Mouse (Mus musculus): Measurements from ENCODE around the gene N4bp2. TPM values are rescaled to one million over a fixed set of nuclear protein-coding genes. Genes with fewer than 3 reads are reported as not detected.

The N4bp2 gene
- polyA plus RNA-seq, 1 experiment from 2014 or later, result 14.2 TPM

DNA sequence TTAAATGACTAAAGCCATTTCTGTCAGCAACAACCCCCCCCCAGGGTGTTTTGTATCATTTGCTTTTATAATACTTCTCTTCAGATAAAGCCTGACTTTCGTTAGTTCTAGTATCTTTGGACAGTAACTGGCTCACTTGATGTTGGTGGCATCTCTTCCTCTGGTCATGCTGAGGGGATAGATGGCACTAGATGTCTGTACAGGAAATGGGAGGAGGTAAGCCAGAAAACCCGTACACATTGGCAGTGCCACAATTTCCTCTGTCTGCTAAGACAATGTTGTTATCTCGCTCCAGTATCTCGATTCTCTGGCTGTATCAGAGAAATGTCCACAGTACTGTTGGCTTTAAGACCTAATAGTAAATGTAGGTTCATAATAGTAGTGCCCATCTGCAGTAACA is 109.9 kb downstream of the N4bp2 start:
- H3K4me3 ChIP-seq (ENCODE audit: low read depth, low read length), result no peak overlapping the region
- no peak for ATAC-seq
- 84% methylated on average over 4 of the region's 4 CpGs for WGBS

DNA sequence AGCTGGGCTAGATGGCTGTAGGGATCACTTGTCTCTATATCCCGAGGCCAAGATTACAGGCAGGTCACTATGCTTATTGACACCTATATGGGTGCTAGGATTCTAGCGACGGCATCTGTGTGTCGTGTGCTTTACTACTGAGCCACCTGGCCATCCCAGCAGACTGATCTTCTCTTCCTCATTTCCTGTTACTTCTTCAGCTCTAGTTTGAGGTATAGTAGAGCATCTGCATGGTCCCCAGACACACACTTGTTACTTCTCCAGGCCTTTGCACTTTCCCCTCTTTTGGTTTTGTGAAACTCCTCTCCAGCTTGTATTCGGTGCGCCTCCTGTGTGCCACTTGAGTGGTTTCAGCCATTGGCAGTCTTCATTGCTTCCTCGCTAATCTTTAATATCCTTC is 111.9 kb downstream of the N4bp2 start:
- WGBS, result 95% methylated on average over 7 of the region's 7 CpGs
- no peaks in the 10 kb centered on the region for H3K4me1 ChIP-seq (ENCODE audit: control insufficient read depth, insufficient read depth, low read length)
- H3K27ac ChIP-seq (ENCODE audit: low read length), result no peak overlapping the region
- no peaks in the 10 kb centered on the region for H3K27me3 ChIP-seq (ENCODE audit: control insufficient read depth, insufficient read depth, low read depth, low read length)
- H3K9me3 ChIP-seq (replicated peaks; ENCODE audit: control insufficient read depth, low read length, poor library complexity, severe bottlenecking), result no peaks in the 10 kb centered on the region
- no peak overlapping the region for H3K4me3 ChIP-seq (ENCODE audit: low read depth, low read length)
- no peaks in the 10 kb centered on the region for H3K36me3 ChIP-seq (ENCODE audit: control insufficient read depth, insufficient read depth, low read length)
- no peak for ATAC-seq
- H3K9ac ChIP-seq (ENCODE audit: low read depth, low read length), result no peak overlapping the region
- no peak overlapping the region for H3K4me2 ChIP-seq (ENCODE audit: low read length)

More for the DNA sequence above, 109.9 kb downstream of the N4bp2 start:
- no peaks in the 10 kb centered on the region for H3K27me3 ChIP-seq (ENCODE audit: control insufficient read depth, insufficient read depth, low read depth, low read length)
- no peaks in the 10 kb centered on the region for H3K4me1 ChIP-seq (ENCODE audit: control insufficient read depth, insufficient read depth, low read length)
- H3K27ac ChIP-seq (ENCODE audit: low read length), result no peak overlapping the region
- H3K4me2 ChIP-seq (ENCODE audit: low read length), result no peak overlapping the region
- no peaks in the 10 kb centered on the region for H3K36me3 ChIP-seq (ENCODE audit: control insufficient read depth, insufficient read depth, low read length)
- H3K9ac ChIP-seq (ENCODE audit: low read depth, low read length), result no peak overlapping the region
- H3K9me3 ChIP-seq (replicated peaks; ENCODE audit: control insufficient read depth, low read length, poor library complexity, severe bottlenecking), result no peaks in the 10 kb centered on the region

- Histone ChIP-seq H3K9ac (ENCODE audit: low read depth, low read length) (no peak overlapping the region), H3K4me3 (ENCODE audit: low read depth, low read length) (no peak overlapping the region), H3K4me1 (ENCODE audit: control insufficient read depth, insufficient read depth, low read length) (no peaks in the 10 kb centered on the region), H3K27ac (ENCODE audit: low read length) (no peak overlapping the region), H3K4me2 (ENCODE audit: low read length) (no peak overlapping the region), H3K27me3 (ENCODE audit: control insufficient read depth, insufficient read depth, low read depth, low read length) (no peaks in the 10 kb centered on the region), H3K9me3 (replicated peaks; ENCODE audit: control insufficient read depth, low read length, poor library complexity, severe bottlenecking) (no peaks in the 10 kb centered on the region), H3K36me3 (ENCODE audit: control insufficient read depth, insufficient read depth, low read length) (no peaks in the 10 kb centered on the region)
- WGBS, result 76% methylated on average over 3 of the region's 3 CpGs
- ATAC-seq, result no peak
These were observed 115.0 kb downstream of the N4bp2 start for GRCm38 (mm10) chr5:65878367-65878766.

Other genes with a start within 250 kb of the N4bp2 start
- gene Smim14, start 226.3 kb upstream of the N4bp2 start, polyA plus RNA-seq (2015; fragmentation: Nextera tagmentation; extraction: Ambion mirVana), result 213 and 227 TPM in 2 replicates
- 186 and 206 TPM in 2 replicates for gene Ube2k, start 226.3 kb upstream of the N4bp2 start, polyA plus RNA-seq (2015; fragmentation: Nextera tagmentation; extraction: Ambion mirVana)
- gene Pds5a, start 65.2 kb upstream of the N4bp2 start, polyA plus RNA-seq (2015; fragmentation: Nextera tagmentation; extraction: Ambion mirVana), result 35.8 and 45.4 TPM in 2 replicates
- 0.34 and 0.73 TPM in 2 replicates for gene Rhoh, start 97.7 kb downstream of the N4bp2 start, polyA plus RNA-seq (2015; fragmentation: Nextera tagmentation; extraction: Ambion mirVana)
- gene Chrna9, start 171.4 kb downstream of the N4bp2 start, polyA plus RNA-seq (2015; fragmentation: Nextera tagmentation; extraction: Ambion mirVana), result not detected in 2 replicates
- gene 9130230L23Rik, start 240.8 kb downstream of the N4bp2 start, polyA plus RNA-seq (2015; fragmentation: Nextera tagmentation; extraction: Ambion mirVana), result not detected in 2 replicates